Mouse (Mus musculus): ENCODE measurements around the gene Tenm2. TPM values are rescaled to one million over a fixed set of nuclear protein-coding genes. Genes with fewer than 3 reads are reported as not detected.

The Tenm2 gene
- total RNA-seq, 2 experiments from 2014 or later, result not detected

- ATAC-seq (replicated peaks; ENCODE audit: low FRiP score, poor library complexity, severe bottlenecking), result no peak
These were observed 1126.6 kb downstream of the Tenm2 start for GRCm38 (mm10) chr11:36108970-36109731.

GRCm38 (mm10) chr11:36107840-36108239, 1127.9 kb downstream of the Tenm2 start:
- no peak for ATAC-seq (replicated peaks; ENCODE audit: low FRiP score, poor library complexity, severe bottlenecking)

- ATAC-seq (replicated peaks; ENCODE audit: low FRiP score, poor library complexity, severe bottlenecking), result no peak
These were observed 1129.1 kb downstream of the Tenm2 start for GRCm38 (mm10) chr11:36106639-36107038.

- ATAC-seq (replicated peaks; ENCODE audit: low FRiP score, poor library complexity, severe bottlenecking), result no peak
These were observed 1132.2 kb downstream of the Tenm2 start for GRCm38 (mm10) chr11:36103556-36103955.

- no peak for ATAC-seq (replicated peaks; ENCODE audit: low FRiP score, poor library complexity, severe bottlenecking)
These were observed 1139.5 kb downstream of the Tenm2 start for GRCm38 (mm10) chr11:36096219-36096618.

GRCm38 (mm10) chr11:36090210-36090609, 1145.6 kb downstream of the Tenm2 start:
- ATAC-seq (replicated peaks; ENCODE audit: low FRiP score, poor library complexity, severe bottlenecking), result no peak

- ATAC-seq (replicated peaks; ENCODE audit: low FRiP score, poor library complexity, severe bottlenecking), result no peak
These were observed 1154.2 kb downstream of the Tenm2 start for GRCm38 (mm10) chr11:36081399-36082053.

GRCm38 (mm10) chr11:36080766-36081165, 1155.0 kb downstream of the Tenm2 start:
- ATAC-seq (replicated peaks; ENCODE audit: low FRiP score, poor library complexity, severe bottlenecking), result no peak

- no peak for ATAC-seq (replicated peaks; ENCODE audit: low FRiP score, poor library complexity, severe bottlenecking)
These were observed 1157.4 kb downstream of the Tenm2 start for GRCm38 (mm10) chr11:36078391-36078790.

- no peak for ATAC-seq (replicated peaks; ENCODE audit: low FRiP score, poor library complexity, severe bottlenecking)
These were observed 1161.7 kb downstream of the Tenm2 start for GRCm38 (mm10) chr11:36074015-36074567.

GRCm38 (mm10) chr11:36073074-36073818, 1162.5 kb downstream of the Tenm2 start:
- no peak for ATAC-seq (replicated peaks; ENCODE audit: low FRiP score, poor library complexity, severe bottlenecking)

- ATAC-seq (replicated peaks; ENCODE audit: low FRiP score, poor library complexity, severe bottlenecking), result no peak
These were observed 1163.1 kb downstream of the Tenm2 start for GRCm38 (mm10) chr11:36072646-36073045.

- ATAC-seq (replicated peaks; ENCODE audit: low FRiP score, poor library complexity, severe bottlenecking), result no peak
These were observed 1163.7 kb downstream of the Tenm2 start for GRCm38 (mm10) chr11:36072038-36072437.

- ATAC-seq (replicated peaks; ENCODE audit: low FRiP score, poor library complexity, severe bottlenecking), result no peak
These were observed 1176.4 kb downstream of the Tenm2 start for GRCm38 (mm10) chr11:36059325-36059843.

- no peak for ATAC-seq (replicated peaks; ENCODE audit: low FRiP score, poor library complexity, severe bottlenecking)
These were observed 1179.2 kb downstream of the Tenm2 start for GRCm38 (mm10) chr11:36056525-36056924.

- no peak for ATAC-seq (replicated peaks; ENCODE audit: low FRiP score, poor library complexity, severe bottlenecking)
These were observed 1181.4 kb downstream of the Tenm2 start for GRCm38 (mm10) chr11:36054323-36054722.

GRCm38 (mm10) chr11:36053457-36053856, 1182.3 kb downstream of the Tenm2 start:
- no peak for ATAC-seq (replicated peaks; ENCODE audit: low FRiP score, poor library complexity, severe bottlenecking)

- ATAC-seq (replicated peaks; ENCODE audit: low FRiP score, poor library complexity, severe bottlenecking), result no peak
These were observed 1183.2 kb downstream of the Tenm2 start for GRCm38 (mm10) chr11:36052598-36052997.

- ATAC-seq (replicated peaks; ENCODE audit: low FRiP score, poor library complexity, severe bottlenecking), result no peak
These were observed 1183.7 kb downstream of the Tenm2 start for GRCm38 (mm10) chr11:36052091-36052490.

GRCm38 (mm10) chr11:36049547-36049946, 1186.2 kb downstream of the Tenm2 start:
- ATAC-seq (replicated peaks; ENCODE audit: low FRiP score, poor library complexity, severe bottlenecking), result no peak
